Mouse (Mus musculus): ENCODE data around the gene Ccnj.

The Ccnj gene

DNA sequence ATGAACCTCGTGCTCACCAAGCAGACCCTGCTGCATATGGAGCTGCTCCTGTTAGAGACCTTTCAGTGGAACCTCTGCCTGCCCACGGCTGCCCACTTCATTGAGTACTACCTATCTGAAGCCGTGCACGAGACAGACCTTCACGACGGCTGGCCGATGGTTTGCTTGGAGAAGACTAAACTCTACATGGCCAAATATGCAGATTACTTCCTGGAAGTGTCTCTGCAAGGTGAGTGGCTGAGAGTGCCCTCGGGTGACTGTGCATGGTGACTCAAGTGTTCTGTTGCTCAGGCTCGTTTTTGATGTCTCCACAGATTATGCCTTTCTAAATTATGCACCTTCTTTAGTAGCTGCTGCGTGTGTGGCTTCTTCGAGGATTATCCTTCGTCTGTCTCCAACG, 13.7 kb downstream of the Ccnj start:
- no peak for DNase-seq (ENCODE audit: low spot score in 2 of 2)

DNA sequence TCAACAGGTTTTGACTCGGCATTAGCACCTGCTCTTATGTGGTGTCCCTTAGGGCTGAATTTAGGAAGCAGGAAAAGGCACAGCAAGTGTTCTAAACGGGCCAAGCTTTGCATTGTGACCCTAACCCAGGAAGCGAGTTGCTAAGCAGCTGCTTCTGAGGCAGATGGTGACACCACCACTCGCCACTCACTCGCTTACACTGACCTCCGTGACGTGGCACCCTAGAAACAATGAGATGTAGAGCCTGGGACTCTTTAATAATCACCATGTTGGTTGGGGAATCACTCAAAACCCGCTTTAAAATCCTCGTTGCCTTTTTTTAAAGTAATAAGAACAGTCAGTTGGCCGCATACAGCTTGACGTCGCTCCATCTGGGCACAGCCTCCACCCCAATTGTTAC, 18.3 kb downstream of the Ccnj start:
- DNase-seq (ENCODE audit: low spot score in 2 of 2) = no peak

DNA sequence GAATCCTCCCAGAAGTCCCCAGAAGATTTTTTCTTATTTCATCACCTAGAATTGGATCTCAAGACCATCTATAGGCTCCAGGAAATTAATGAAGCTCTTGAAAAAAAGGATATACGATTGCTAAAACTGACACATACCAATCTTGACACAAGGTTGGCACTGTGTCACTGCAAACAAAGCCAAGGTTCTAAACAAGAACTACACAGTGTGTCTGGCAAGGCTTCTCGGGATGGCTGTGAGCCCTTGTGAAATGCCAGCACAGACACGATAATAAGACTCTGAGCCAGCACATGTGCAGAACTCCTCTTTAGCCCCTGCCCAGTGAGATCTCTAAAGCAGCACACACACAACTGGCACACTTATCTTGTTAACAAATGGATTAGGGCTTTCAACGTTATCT, 28.5 kb downstream of the Ccnj start:
- DNase-seq (ENCODE audit: low spot score in 2 of 2) = no peak

DNA sequence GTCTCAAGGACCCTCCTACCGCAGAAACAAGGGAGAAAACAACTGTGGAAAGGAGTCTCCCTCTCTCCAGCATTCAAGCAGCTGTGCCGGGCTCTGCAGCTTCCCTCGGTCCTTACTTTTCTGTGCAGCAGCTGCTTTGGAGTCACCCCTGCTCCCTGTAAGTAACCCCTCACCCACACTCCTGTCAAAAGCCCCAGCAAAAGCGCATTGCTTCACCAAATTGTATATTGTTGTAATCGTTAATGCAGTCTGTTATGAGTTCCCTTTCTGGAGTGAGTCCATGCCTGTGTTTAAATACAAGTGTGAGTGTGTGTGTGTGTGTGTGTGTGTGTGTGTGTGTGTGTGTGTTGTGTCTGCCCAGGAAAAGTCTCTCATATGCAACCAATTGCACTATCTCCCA, 37.2 kb downstream of the Ccnj start:
- DNase-seq (ENCODE audit: low spot score in 2 of 2) = no peak

DNA sequence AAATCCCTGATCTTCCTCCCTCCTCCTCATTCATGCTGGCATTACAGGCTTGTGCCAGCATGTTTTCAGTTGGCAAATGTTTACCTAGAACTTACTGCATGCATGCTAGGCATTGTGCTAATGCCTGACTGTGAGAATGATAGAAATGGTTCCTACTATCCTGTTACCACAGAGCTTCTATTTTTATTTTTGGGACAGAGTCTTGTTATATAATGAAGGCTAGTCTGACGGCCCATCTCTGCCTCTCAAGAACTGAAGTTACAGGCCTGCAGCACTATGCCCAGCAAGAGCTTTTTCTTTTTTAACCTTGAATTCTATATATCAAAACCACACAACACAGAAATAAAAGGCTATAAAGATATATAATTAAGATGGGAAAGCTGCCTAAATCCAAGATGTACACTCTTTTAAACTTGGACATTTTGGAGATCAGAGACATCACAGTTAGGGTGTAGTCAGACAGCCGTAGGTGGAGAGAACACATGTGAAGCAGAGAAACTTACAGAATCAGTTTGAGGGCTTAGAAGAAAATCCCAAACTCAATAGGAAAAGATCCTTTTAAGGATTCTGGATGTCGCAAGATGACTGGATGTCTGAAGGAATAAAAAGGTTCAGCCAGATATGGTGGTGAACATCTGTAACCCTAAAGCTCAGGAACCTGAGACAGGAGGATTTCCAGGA, 38.5 kb downstream of the Ccnj start:
- DNase-seq (ENCODE audit: low spot score in 2 of 2) = no peak

DNA sequence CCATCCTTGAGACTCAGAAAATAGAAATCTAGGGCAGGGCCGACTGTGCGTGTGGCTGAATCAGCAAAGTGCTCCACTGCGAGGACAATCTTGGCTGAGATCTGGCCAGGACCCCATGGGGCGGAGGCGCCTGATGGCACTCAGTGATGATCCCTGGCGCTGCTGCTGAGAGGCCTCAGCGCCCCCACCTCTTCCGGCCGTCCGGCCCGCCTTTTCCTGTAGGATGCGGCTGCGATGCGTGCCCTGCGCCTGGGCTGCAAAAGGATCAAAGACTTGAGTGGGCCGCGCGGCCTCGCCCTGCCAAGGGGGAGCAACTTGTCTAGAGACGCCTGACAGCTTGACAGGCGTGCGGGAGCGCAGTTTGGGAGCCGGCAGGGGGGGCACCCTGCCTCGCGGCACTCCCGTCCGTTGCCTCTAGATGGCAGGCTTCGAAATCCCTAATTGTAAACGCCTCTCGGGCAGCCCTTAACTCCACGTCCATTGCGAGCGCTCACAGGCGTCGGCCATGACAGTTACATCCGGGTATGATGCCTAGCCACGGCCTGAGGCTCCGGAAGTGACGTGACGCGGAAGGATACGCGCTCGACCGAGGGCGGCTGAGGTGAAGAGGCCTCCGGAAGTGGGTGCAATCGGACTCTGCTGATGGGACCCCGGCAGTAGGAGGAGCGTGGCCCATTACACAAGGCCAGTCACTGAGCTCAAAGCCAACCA, 42.0 kb downstream of the Ccnj start:
- peak; percentile 81 to 82 for DNase-seq (ENCODE audit: low spot score in 2 of 2)

DNA sequence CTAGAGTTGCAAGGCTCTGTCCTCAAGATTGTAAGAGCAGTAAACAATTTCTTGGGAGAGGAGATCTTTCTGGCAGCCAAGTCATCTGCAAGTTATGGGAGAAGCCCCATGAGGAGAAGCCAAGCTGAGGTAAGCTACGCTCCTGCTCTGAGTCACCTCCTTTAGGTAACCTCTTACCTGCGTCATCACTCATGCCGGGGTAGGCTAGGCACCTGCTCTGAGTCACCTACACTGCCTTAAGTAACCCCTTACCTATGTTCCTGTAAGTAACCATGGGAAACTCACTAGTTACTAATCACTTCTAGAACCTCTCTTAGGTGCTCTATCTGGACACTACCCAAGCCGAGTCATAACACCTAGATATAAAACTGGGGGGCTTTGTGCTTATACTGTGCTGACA, 50.6 kb downstream of the Ccnj start:
- DNase-seq (ENCODE audit: low spot score in 2 of 2) = no peak

DNA sequence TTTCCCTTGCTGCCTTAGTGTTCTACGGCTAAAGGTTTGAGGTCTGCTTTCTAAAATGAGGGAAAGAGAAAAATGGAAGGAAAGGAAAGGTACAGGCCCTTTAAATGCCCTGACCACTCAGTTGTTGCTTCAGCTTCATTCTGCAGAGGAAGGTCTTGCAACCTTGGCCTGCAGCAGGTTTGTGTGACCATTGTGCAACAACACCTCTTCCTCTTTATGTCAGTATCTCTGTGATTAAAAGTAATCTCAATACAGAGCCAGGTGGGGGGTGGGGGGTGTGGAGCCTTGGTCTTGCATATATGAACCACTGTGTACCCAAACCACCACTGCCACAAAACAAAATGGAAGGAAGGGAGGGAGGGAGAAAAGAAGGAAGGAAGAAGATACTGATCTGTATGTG, 57.8 kb downstream of the Ccnj start:
- no peak for DNase-seq (ENCODE audit: low spot score in 2 of 2)

DNA sequence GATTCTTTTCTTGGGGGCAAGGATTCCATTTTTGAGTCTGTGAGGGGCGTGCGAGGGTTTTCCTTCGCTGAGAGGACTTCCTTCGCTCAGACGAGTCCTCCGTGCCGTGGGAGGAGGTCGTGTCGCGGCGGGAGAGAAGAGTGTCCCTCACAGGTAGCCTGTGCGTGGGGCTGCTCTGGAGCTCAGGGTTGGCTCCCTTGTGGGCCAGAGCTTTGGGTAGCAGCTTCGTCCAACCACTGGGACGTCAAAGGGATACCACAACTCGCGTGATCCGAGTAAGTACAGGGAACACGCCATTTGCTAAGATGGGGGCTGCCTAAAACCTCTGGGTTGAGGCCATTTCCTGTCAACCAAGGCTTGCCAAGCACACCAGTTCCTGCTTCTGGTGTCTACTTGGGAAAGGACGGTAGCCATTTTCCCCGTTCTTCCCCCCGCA, 63.0 kb downstream of the Ccnj start:
- DNase-seq (ENCODE audit: low spot score in 2 of 2) = no peak

DNA sequence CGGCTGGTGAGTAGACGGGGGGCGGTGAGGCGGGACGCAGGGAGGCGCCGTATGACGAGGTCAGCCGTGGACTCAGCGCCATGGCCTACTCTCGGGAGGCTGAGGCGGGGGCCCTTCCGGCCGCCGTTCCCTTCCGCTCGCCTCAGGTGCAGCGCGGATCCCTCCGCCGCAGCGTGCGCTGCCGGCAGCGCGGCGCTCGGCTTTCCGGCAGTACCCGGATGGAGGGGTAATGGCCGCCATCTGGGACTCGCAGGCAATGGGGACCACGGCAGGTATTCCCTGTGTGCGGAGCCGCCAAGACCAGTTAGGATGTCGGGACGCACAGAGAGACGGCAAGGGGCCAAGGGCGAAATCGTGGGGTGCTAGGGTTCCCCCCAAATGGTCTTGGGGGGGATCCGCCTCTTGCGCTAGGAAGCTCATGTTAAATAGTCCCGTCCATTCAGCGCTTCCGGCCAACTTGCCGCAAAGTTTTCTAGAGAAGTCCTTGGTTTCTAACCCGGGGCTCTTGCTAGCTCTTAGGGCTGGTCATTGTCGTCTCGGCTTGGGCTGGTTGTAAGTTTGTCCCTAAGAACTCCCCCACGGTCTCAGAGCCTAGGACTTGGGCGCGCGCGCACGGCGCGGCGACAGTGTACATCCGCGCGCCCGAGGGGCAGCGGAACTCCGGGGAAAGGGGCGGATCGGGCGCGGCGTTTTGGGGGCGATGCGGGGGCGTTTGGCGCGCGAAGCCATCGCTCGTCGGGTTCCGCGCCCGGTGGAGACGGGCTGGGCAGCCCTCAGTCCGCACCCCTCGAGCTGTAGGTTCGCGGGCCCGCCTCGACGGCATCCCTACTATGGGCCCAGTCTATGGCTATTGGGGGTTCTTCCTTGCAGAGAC, 63.7 kb downstream of the Ccnj start, which contains the start of gene Zfp518a:
Zfp518a (plus strand) TSS at position 187 of the 874 bp plus-strand sequence.
- peak; percentile 67 to 72 for DNase-seq (ENCODE audit: low spot score in 2 of 2)

DNA sequence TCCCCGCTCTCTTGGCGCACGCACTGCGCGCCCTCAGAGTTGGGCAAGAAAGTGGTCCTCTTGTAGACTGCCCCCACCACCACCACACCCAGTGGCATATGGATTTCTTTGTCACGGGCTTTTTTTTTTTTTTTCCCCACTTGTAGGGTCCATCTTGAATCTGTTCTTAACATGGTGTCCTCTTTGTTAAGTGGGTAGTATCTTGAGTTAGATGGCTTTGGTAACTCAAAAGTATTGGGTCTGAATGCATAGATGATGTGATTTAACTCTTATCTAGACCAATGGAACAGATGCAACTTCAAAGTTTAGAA, 64.3 kb downstream of the Ccnj start:
- DNase-seq (ENCODE audit: low spot score in 2 of 2) = no peak
